Mouse (Mus musculus): ENCODE results near the gene Ccnk. TPM values are rescaled to one million over a fixed set of nuclear protein-coding genes. Genes with fewer than 3 reads are reported as not detected.

Gene Ccnk
- total and polyA plus RNA-seq, 2 experiments from 2014 or later = 1.9 to 13.5 TPM

DNA sequence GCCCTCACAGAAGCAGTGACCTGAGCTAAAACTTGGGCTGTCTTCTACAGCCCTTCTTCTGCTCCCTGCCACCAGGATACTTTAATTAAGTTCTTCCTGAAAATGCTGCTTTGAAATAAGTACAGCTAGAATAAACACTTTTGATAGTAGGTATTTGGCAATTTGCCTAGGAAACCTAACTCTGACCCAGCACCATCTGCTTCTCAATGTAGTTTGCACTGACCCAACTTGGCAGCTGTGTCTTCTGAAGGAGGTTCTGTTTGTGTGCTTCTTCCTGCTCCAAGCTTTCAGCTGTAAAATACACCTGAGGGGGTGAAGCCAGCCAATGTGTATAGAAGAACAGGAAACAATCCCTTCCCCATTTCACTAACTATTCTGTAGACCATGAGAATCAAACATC lies 8.0 kb upstream of the Ccnk start:
- no peak for DNase-seq

DNA sequence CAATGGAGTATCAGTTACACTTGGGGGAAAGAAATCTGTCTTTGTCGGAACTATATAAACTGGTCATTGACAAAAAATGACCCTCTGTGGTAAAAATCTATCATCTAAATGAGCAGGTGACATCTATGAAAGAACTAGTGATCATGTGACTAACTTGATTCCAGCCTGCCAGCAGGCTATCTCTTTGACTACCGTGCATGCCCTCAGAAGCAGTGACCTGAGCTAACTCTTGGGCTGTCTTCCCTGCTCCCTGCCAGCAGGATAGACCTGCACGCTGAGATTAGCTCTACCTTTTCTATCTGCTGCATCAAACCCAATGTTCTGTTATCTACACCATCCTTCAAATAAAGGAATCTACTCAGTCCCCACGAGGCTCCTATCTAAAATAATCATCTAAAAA lies 6.7 kb upstream of the Ccnk start:
- TF ChIP-seq CTCF (IDR thresholded peaks at IDR 0.05; ENCODE audit: low read depth) = no peak
- Histone ChIP-seq H3K4me1 (ENCODE audit: insufficient read depth) (peaks cover 11% of the 10 kb centered on the region), H3K4me3 (ENCODE audit: low read depth, low read length) (no peak overlapping the region), H3K9ac (no peak overlapping the region), H3K27me3 (ENCODE audit: insufficient read depth, low read length) (no peaks in the 10 kb centered on the region), H3K4me2 (ENCODE audit: low read depth) (no peak overlapping the region), H3K9me3 (ENCODE audit: low read length) (no peaks in the 10 kb centered on the region), H3K27ac (ENCODE audit: low read depth, low read length) (no peak overlapping the region), H3K36me3 (ENCODE audit: insufficient read depth) (no peaks in the 10 kb centered on the region)
- no peak for DNase-seq
- WGBS = 61% methylated on average over 4 of the region's 4 CpGs
- no peak for ATAC-seq

More for the DNA sequence above, 8.0 kb upstream of the Ccnk start:
- H3K4me1 ChIP-seq (ENCODE audit: insufficient read depth) = peaks cover 3% of the 10 kb centered on the region; the same call in 1 of the 2 replicates
- no peak for ATAC-seq
- no peak for TF ChIP-seq CTCF (IDR thresholded peaks at IDR 0.05; ENCODE audit: low read depth)
- H3K9me3 ChIP-seq (ENCODE audit: low read length) = no peaks in the 10 kb centered on the region
- H3K27me3 ChIP-seq (ENCODE audit: insufficient read depth, low read length) = no peaks in the 10 kb centered on the region
- H3K27ac ChIP-seq (ENCODE audit: low read depth, low read length) = no peak overlapping the region
- H3K9ac ChIP-seq = no peak overlapping the region
- no peak overlapping the region for H3K4me2 ChIP-seq (ENCODE audit: low read depth)
- H3K36me3 ChIP-seq (ENCODE audit: insufficient read depth) = no peaks in the 10 kb centered on the region
- H3K4me3 ChIP-seq (ENCODE audit: low read depth, low read length) = no peak overlapping the region

DNA sequence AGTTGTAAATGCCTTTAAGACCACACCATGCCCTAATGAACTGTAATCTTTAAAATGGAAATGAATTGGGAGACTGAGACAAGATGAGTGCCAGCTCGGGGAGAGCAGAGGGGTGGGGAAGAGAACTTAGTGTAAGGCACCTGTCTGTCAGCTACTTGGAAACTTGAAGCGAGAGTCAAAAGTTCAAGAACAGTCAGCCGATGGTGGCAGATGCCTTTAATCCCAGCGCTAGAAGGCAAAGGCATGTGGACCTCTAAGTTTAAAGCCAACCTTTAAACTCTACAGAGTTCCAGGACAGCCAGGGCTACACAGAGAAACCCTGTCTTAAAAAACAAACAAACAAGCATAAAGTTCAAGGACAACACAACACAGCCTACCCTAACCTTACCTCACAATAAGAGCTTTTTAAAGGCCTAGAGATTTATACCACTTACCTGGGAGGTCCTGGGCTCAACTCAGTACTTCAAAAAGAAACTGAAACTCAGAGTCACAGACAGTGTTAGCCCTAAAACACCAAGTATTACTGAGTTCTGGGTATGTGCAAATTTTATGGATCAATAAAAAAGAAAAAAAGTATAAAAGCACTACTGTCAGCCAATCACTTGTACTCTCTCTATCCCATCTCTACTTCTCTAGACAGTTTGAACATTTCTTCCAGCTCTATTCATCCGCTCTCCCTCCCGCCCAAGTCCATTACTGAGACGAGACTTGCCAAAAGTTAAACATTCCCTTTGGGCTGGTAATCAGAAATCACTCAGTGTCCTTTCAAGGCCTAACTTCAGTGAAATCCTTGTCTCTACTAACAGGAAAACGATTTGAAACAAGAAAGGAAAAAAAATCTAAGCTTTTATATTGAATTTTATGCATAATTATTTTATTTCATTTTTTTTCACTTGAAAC lies 4.5 kb upstream of the Ccnk start:
- TF ChIP-seq CTCF (IDR thresholded peaks at IDR 0.05; ENCODE audit: low read depth) = no peak
- ATAC-seq = no peak

GRCm38 (mm10) chr12:108176366-108176765 lies 3.0 kb upstream of the Ccnk start:
- DNase-seq (no peak), ATAC-seq (no peak)
- WGBS = 68% methylated on average over 3 of the region's 3 CpGs
- no peaks in the 10 kb centered on the region for H3K36me3 ChIP-seq (ENCODE audit: insufficient read depth)
- no peak overlapping the region for H3K4me3 ChIP-seq (ENCODE audit: low read depth, low read length)
- TF ChIP-seq CTCF (IDR thresholded peaks at IDR 0.05; ENCODE audit: low read depth) = no peak
- H3K27me3 ChIP-seq (ENCODE audit: insufficient read depth, low read length) = no peaks in the 10 kb centered on the region
- H3K9me3 ChIP-seq (ENCODE audit: low read length) = no peaks in the 10 kb centered on the region
- no peak overlapping the region for H3K27ac ChIP-seq (ENCODE audit: low read depth, low read length)
- no peak overlapping the region for H3K9ac ChIP-seq
- no peak overlapping the region for H3K4me2 ChIP-seq (ENCODE audit: low read depth)
- H3K4me1 ChIP-seq (ENCODE audit: insufficient read depth) = peaks cover 15% of the 10 kb centered on the region

More for the DNA sequence above, 4.5 kb upstream of the Ccnk start:
- no peak overlapping the region for H3K27ac ChIP-seq (ENCODE audit: low read depth, low read length)
- H3K9ac ChIP-seq = no peak overlapping the region
- H3K4me3 ChIP-seq (ENCODE audit: low read depth, low read length) = no peak overlapping the region
- no peak overlapping the region for H3K4me2 ChIP-seq (ENCODE audit: low read depth)
- WGBS = 67% methylated on average over 8 of the region's 8 CpGs
- H3K9me3 ChIP-seq (ENCODE audit: low read length) = no peaks in the 10 kb centered on the region
- no peaks in the 10 kb centered on the region for H3K36me3 ChIP-seq (ENCODE audit: insufficient read depth)
- peaks cover 12% of the 10 kb centered on the region for H3K4me1 ChIP-seq (ENCODE audit: insufficient read depth)
- DNase-seq = no peak
- no peaks in the 10 kb centered on the region for H3K27me3 ChIP-seq (ENCODE audit: insufficient read depth, low read length)

GRCm38 (mm10) chr12:108178331-108179245 lies 791 bp upstream of the Ccnk start:
- 5% methylated on average over 97 of the region's 103 CpGs for WGBS
- no peaks in the 10 kb centered on the region for H3K9me3 ChIP-seq (ENCODE audit: low read length)
- H3K27ac ChIP-seq (ENCODE audit: low read depth, low read length) = peak overlapping the region; percentile 72
- TF ChIP-seq CTCF (IDR thresholded peaks at IDR 0.05; ENCODE audit: low read depth) = no peak
- ATAC-seq (peak; percentile 21), DNase-seq (peak; percentile 71)
- H3K4me1 ChIP-seq (ENCODE audit: insufficient read depth) = peaks cover 14% of the 10 kb centered on the region
- H3K9ac ChIP-seq = peak overlapping the region; percentile 90
- peak overlapping the region; percentile 77 for H3K4me2 ChIP-seq (ENCODE audit: low read depth)
- peaks cover 9% of the 10 kb centered on the region; the same call in 1 of the 2 replicates for H3K36me3 ChIP-seq (ENCODE audit: insufficient read depth)
- no peaks in the 10 kb centered on the region for H3K27me3 ChIP-seq (ENCODE audit: insufficient read depth, low read length)
- peak overlapping the region; percentile 95 for H3K4me3 ChIP-seq (ENCODE audit: low read depth, low read length)

- DNase-seq = no peak
- Histone ChIP-seq H3K4me3 (ENCODE audit: low read depth, low read length) (peak within 1 kb of the TSS; percentile 95), H3K9ac (peak within 1 kb of the TSS; percentile 90), H3K36me3 (ENCODE audit: insufficient read depth) (peaks cover 9% of the 10 kb centered on the region; the same call in 1 of the 2 replicates), H3K27ac (ENCODE audit: low read depth, low read length) (peak within 1 kb of the TSS; percentile 86), H3K9me3 (ENCODE audit: low read length) (no peaks in the 10 kb centered on the region), H3K27me3 (ENCODE audit: insufficient read depth, low read length) (no peaks in the 10 kb centered on the region), H3K4me2 (ENCODE audit: low read depth) (peak within 1 kb of the TSS; percentile 95), H3K4me1 (ENCODE audit: insufficient read depth) (peaks cover 14% of the 10 kb centered on the region)
- ATAC-seq = no peak
- no peak for TF ChIP-seq CTCF (IDR thresholded peaks at IDR 0.05; ENCODE audit: low read depth)
- 1% methylated on average over 8 of the region's 9 CpGs for WGBS
Observed at GRCm38 (mm10) chr12:108179246-108179320, 296 bp upstream of the Ccnk start, which contains the start of gene Setd3. Gene Setd3 (minus strand): TSS chr12:108179314.

- ATAC-seq (no peak), DNase-seq (no peak)
- Histone ChIP-seq H3K4me1 (ENCODE audit: insufficient read depth) (peaks cover 14% of the 10 kb centered on the region), H3K4me3 (ENCODE audit: low read depth, low read length) (no peak overlapping the region), H3K27me3 (ENCODE audit: insufficient read depth, low read length) (no peaks in the 10 kb centered on the region), H3K4me2 (ENCODE audit: low read depth) (no peak overlapping the region), H3K9ac (no peak overlapping the region), H3K36me3 (ENCODE audit: insufficient read depth) (peaks cover 19% of the 10 kb centered on the region), H3K9me3 (ENCODE audit: low read length) (no peaks in the 10 kb centered on the region), H3K27ac (ENCODE audit: low read depth, low read length) (no peak overlapping the region)
- no peak for TF ChIP-seq CTCF (IDR thresholded peaks at IDR 0.05; ENCODE audit: low read depth)
- 90% methylated on average over 6 of the region's 6 CpGs for WGBS
Observed at GRCm38 (mm10) chr12:108181716-108182115, 2.3 kb downstream of the Ccnk start.
